Mouse (Mus musculus): ENCODE results near the gene Slc10a1. TPM values are rescaled to one million over a fixed set of nuclear protein-coding genes. Genes with fewer than 3 reads are reported as not detected.
"Not testable (repeated sequence)": the region's sequence is repeated elsewhere in the genome, so short reads cannot be mapped to it uniquely, and the experiment has no call there.

The Slc10a1 gene
- total RNA-seq, 1 experiment from 2014 or later, result not detected

DNA sequence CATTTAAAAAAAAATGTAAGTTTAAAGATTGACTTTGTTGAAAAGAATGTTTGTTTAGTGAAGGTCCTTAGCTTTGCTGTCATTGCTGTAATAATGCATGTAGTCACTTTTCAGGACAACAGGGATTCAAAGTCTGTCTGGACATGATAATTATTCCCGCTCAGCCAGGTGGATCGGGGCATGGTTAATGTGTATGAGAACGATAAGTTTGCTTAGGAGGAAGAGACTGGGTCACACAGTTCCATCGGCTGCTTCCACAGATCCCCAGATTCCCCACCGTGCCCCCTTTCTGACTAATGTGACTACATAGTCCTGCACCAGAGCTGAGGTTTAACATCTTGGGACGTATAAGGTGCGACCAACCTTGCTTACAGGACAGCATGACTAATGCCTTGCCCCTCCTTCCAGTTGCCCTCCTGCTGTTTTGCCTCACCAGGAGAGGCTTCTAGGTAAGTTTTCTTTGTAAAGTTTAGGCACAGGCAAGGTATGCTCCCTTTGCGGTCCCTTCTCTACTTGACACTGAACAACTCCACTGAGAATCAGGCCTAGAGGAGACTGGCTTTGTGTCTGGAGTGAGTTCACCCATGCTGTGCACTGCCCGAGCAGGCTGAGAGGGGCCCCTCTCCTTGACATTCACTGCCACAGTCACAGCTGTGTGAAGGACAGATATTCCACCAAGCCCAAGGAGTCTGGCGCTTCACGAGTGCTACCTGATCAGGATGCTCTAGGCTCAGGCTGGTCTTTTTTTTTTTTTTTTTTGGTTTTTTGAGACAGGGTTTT lies 2.3 kb downstream of the Slc10a1 start:
- no peak for DNase-seq

GRCm38 (mm10) chr12:80962566-80962965 lies 5.9 kb downstream of the Slc10a1 start:
- DNase-seq, result no peak

GRCm38 (mm10) chr12:80957961-80958360 lies 10.5 kb downstream of the Slc10a1 start:
- no peak for DNase-seq

GRCm38 (mm10) chr12:80956039-80956438 lies 12.5 kb downstream of the Slc10a1 start:
- DNase-seq, result no peak

DNA sequence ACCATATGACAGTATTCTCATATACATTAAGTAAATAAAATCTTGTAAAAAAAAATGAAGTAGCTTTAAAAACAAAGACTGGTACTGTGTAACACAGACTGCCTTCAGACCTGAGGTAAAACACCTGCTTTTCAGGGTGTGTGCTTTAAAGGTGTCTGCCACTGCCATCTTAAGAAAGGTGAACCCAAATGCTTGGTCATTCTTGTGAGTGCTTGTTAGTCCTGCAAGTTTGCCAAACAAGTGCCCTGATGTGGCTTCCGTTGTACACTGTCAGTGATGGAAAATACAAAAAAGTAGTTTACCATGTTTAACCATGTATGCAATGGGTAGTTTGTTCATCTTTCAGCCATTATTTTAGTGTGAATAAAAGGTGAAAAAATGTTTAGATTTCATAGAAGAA lies 16.0 kb downstream of the Slc10a1 start:
- DNase-seq, result no peak

GRCm38 (mm10) chr12:80951640-80952219 lies 16.8 kb downstream of the Slc10a1 start:
- DNase-seq, result no peak

GRCm38 (mm10) chr12:80949603-80950002 lies 18.9 kb downstream of the Slc10a1 start:
- not testable (repeated sequence) for DNase-seq

DNA sequence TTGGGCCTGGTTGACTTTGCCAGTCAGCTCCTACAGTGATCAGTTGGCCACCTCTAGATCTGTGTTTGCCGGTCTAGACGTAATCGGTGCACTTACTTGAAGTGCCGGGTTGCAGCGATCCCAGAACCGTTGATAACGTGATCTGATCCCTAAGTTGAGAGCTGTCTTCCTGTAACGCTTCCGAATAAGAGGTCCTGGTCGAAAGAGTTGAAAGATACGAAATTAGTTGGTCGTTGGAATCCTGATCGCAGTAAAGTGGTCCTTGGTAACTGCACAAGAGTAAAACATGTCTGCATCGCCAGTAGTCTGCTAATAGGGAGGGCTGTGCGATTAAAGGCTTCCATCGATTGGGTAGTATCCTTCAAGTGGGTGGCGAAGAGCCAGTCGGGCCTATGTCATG lies 20.3 kb downstream of the Slc10a1 start:
- DNase-seq, result no peak

GRCm38 (mm10) chr12:80945996-80946355 lies 22.5 kb downstream of the Slc10a1 start:
- peak; percentile 97 for DNase-seq

- peak; percentile 96 for DNase-seq
Measured at GRCm38 (mm10) chr12:80945334-80945995, 23.0 kb downstream of the Slc10a1 start, which contains the start of gene Srsf5. Srsf5 (plus strand) TSS chr12:80945504.

DNA sequence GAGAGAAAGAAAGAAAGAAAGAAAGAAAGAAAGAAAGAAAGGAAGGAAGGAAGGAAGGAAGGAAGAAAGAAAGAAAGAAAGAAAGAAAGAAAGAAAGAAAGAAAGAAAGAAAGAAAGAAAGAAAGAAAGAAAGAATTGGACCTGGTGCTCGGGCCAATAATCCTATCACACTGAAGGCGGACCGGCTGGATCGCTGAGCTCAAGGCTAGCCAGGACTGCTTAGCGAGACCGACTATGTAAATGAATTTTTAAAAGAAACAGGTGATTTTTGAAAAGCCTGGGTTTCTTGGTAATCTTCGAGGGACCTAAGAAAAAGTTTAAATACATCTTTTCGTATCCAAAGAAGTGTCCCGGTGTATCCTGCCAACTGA lies 23.6 kb downstream of the Slc10a1 start:
- not testable (repeated sequence) for DNase-seq

DNA sequence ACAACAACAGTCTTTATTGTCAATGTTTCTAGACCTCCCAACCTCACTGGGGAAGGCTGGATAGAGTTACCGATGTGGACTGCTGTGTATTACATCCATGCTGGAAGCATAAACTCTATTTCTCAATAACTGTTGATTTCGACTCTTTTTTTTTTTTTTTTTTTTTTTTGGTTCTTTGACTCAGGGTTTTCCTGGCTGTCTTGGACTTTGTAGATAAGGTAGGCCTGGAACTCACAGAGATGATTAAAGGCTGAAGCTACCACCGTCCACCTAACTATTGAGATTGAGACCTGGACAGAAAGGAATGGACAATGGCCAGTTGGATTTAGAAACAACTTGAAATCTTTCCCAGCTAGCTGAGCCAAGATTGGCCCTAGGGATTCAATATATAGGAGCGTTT lies 24.3 kb downstream of the Slc10a1 start:
- DNase-seq, result no peak

DNA sequence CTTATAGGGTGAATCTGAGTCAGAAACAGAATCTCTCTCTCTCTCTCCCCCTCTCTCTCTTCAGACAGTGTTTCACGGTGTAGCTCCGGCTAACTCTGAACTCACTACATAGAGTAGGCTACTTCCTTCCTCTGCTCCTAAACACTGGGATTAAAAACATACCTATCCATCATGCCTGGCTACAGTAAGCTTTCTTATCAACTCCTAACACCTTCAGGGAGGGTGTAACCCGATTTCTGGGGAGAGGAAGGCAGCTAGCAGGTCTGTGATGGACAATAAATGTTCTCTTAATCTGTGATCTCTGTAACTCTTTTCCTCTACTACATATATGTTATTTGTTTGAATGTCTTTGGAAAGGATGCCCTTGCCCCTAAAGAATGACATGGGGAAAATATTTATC lies 25.1 kb downstream of the Slc10a1 start:
- no peak for DNase-seq

DNA sequence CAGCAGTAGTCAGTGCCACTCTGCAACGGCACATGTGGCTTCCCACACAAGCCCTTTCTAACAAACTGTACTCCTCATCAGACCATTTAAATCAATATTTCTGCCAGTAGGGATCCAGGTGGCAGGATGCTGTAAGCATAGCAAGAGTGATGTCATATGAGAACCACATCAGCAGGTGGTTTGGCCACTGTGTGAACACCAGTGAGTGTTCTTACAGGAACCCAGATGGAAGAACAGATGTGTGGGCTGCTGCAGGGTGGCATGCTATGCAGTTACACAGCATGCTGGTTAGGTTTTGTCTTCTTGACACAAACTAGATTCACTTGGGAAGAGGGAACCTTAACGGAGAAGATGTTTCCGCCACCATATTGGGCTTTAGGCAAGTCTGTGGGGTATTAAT lies 26.6 kb downstream of the Slc10a1 start:
- DNase-seq, result no peak

- no peak for DNase-seq
Measured at GRCm38 (mm10) chr12:80939165-80939564, 29.3 kb downstream of the Slc10a1 start.

DNA sequence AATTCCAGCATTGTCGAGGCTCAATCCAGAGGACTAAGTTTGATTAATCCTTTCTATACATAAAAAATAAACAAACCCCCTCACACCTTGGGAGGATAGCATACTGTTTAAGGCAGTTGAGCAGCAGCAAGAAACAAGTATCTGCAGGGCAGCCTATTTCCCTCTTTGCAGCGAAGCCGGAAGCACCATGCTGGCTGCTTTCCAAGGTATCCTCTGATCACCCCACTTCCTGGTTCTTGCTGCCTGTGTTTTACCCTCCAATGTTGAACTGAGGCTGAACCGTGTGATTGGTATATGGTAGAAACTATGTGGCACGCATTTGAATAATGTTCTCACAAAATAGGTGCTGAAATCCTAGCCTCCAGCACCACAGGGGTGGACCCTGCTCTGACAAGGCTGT lies 29.9 kb downstream of the Slc10a1 start:
- DNase-seq, result peak; percentile 26

- no peak for DNase-seq
Measured at GRCm38 (mm10) chr12:80937331-80938029, 31.0 kb downstream of the Slc10a1 start.

- DNase-seq, result peak; percentile 25
Measured at GRCm38 (mm10) chr12:80936751-80937150, 31.8 kb downstream of the Slc10a1 start.

DNA sequence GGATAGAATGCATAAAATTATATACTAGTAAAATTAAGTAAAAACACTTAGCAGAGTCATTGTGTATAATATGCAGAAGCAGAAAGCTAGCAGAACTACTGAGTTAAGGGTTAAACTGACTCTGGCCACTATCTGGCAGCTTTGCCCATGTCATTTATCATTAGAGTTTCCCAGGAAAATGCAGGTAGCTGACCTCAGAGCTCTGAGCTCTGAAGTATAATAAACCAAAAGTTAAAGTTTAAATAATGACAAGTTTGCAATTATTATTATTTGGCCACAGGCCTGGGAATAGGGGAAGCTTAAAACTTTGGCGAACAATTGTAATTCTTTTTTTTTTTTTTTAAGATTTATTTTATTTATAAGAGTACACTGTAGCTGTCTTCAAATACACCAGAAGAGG lies 35.6 kb downstream of the Slc10a1 start:
- no peak for DNase-seq

GRCm38 (mm10) chr12:80931402-80932140 lies 36.9 kb downstream of the Slc10a1 start:
- no peak for DNase-seq

DNA sequence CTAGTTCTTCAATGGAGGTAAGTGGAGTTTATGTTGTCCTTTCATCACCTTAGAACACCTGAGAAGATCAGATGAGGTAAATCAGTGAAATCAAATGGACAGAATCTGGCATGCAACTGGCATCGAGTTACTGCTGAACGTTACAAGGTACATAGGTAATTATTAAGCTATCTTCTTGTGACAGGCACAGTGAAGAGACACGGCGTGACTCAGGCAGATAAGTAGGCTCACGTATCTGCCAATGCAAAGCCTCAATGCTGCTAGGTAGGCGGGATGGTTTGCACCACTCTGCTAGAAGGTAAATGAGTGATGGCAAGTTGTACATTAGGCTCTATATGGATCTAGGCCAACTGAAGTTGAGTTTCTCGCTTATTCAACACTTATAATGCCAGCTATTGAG lies 38.4 kb downstream of the Slc10a1 start:
- no peak for DNase-seq

GRCm38 (mm10) chr12:80928881-80929280 lies 39.6 kb downstream of the Slc10a1 start:
- no peak for DNase-seq

Measured in adrenal gland, postnatal 25 days (tissue).